Mouse (Mus musculus): ENCODE measurements around the gene Tle3. TPM values are rescaled to one million over a fixed set of nuclear protein-coding genes. Genes with fewer than 3 reads are reported as not detected.

Gene Tle3
- polyA plus RNA-seq, 1 experiment from 2014 or later: 7.3 TPM

GRCm38 (mm10) chr9:61398160-61398559, 26.0 kb downstream of the Tle3 start:
- Histone ChIP-seq H3K27me3 (peaks cover 100% of the 10 kb centered on the region), H3K36me3 (peaks cover 19% of the 10 kb centered on the region), H3K27ac (no peak overlapping the region), H3K4me3 (no peak overlapping the region), H3K4me1 (replicated peaks) (peaks cover 14% of the 10 kb centered on the region), H3K4me2 (no peak overlapping the region), H3K9ac (no peak overlapping the region), H3K9me3 (replicated peaks) (no peaks in the 10 kb centered on the region)
- 89% methylated on average over 9 of the region's 9 CpGs for WGBS
- no peak for ATAC-seq (replicated peaks; ENCODE audit: insufficient number of reproducible peaks, insufficient read depth, low FRiP score, low read depth)

- Histone ChIP-seq H3K27ac (no peak overlapping the region), H3K4me2 (no peak overlapping the region), H3K4me1 (replicated peaks) (peaks cover 24% of the 10 kb centered on the region), H3K4me3 (no peak overlapping the region), H3K36me3 (peaks cover 11% of the 10 kb centered on the region), H3K9me3 (replicated peaks) (no peaks in the 10 kb centered on the region), H3K9ac (no peak overlapping the region), H3K27me3 (peaks cover 98% of the 10 kb centered on the region)
- no peak for ATAC-seq (replicated peaks; ENCODE audit: insufficient number of reproducible peaks, insufficient read depth, low FRiP score, low read depth)
- 88% methylated on average over 7 of the region's 7 CpGs for WGBS
Measured at GRCm38 (mm10) chr9:61400132-61400531, 28.0 kb downstream of the Tle3 start.

DNA sequence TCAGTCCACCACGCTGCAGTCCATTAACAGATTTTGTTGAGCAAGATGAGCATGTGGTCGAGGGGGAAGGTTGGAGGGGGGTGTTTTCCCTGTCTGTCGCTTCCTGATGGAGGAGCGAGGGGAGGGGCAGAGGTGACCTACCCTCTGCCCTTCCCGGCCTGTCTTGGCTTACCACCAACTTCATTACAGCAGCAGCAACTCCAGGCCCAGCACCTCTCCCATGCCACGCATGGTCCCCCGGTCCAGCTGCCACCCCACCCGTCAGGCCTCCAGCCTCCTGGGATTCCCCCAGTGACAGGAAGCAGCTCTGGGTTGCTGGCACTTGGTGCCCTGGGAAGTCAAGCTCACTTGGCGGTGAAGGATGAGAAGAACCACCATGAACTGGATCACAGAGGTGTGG, 29.5 kb downstream of the Tle3 start:
- no peak overlapping the region for H3K9ac ChIP-seq
- H3K36me3 ChIP-seq: peaks cover 11% of the 10 kb centered on the region
- H3K4me2 ChIP-seq: no peak overlapping the region
- WGBS: 75% methylated on average over 9 of the region's 9 CpGs
- no peaks in the 10 kb centered on the region for H3K9me3 ChIP-seq (replicated peaks)
- no peak overlapping the region for H3K4me3 ChIP-seq
- peaks cover 25% of the 10 kb centered on the region for H3K4me1 ChIP-seq (replicated peaks)
- ATAC-seq (replicated peaks; ENCODE audit: insufficient number of reproducible peaks, insufficient read depth, low FRiP score, low read depth): no peak
- H3K27me3 ChIP-seq: peaks cover 92% of the 10 kb centered on the region
- H3K27ac ChIP-seq: no peak overlapping the region

GRCm38 (mm10) chr9:61402268-61402667, 30.1 kb downstream of the Tle3 start:
- peaks cover 92% of the 10 kb centered on the region for H3K27me3 ChIP-seq

GRCm38 (mm10) chr9:61402716-61403115, 30.6 kb downstream of the Tle3 start:
- ATAC-seq (replicated peaks; ENCODE audit: insufficient number of reproducible peaks, insufficient read depth, low FRiP score, low read depth): no peak
- H3K27me3 ChIP-seq: peaks cover 92% of the 10 kb centered on the region
- no peaks in the 10 kb centered on the region for H3K9me3 ChIP-seq (replicated peaks)
- no peak overlapping the region for H3K9ac ChIP-seq
- H3K4me3 ChIP-seq: no peak overlapping the region
- no peak overlapping the region for H3K27ac ChIP-seq
- H3K4me2 ChIP-seq: no peak overlapping the region
- WGBS: 78% methylated on average over 5 of the region's 5 CpGs
- peaks cover 18% of the 10 kb centered on the region for H3K4me1 ChIP-seq (replicated peaks)
- peaks cover 18% of the 10 kb centered on the region for H3K36me3 ChIP-seq

More at GRCm38 (mm10) chr9:61402268-61402667, 30.1 kb downstream of the Tle3 start:
- no peak overlapping the region for H3K9ac ChIP-seq
- no peak overlapping the region for H3K4me3 ChIP-seq
- no peak overlapping the region for H3K4me2 ChIP-seq
- H3K27ac ChIP-seq: no peak overlapping the region
- H3K36me3 ChIP-seq: peaks cover 13% of the 10 kb centered on the region
- 80% methylated on average over 4 of the region's 4 CpGs for WGBS
- ATAC-seq (replicated peaks; ENCODE audit: insufficient number of reproducible peaks, insufficient read depth, low FRiP score, low read depth): no peak
- H3K4me1 ChIP-seq (replicated peaks): peaks cover 19% of the 10 kb centered on the region
- no peaks in the 10 kb centered on the region for H3K9me3 ChIP-seq (replicated peaks)

- ATAC-seq (replicated peaks; ENCODE audit: insufficient number of reproducible peaks, insufficient read depth, low FRiP score, low read depth): no peak
Measured at GRCm38 (mm10) chr9:61403866-61404614, 31.9 kb downstream of the Tle3 start.

GRCm38 (mm10) chr9:61404615-61404980, 32.4 kb downstream of the Tle3 start:
- H3K36me3 ChIP-seq: peaks cover 28% of the 10 kb centered on the region

More at GRCm38 (mm10) chr9:61403866-61404614, 31.9 kb downstream of the Tle3 start:
- H3K4me2 ChIP-seq: no peak overlapping the region
- H3K36me3 ChIP-seq: peaks cover 23% of the 10 kb centered on the region
- H3K4me3 ChIP-seq: no peak overlapping the region
- H3K27me3 ChIP-seq: peaks cover 92% of the 10 kb centered on the region
- no peak overlapping the region for H3K27ac ChIP-seq
- no peak overlapping the region for H3K9ac ChIP-seq
- no peaks in the 10 kb centered on the region for H3K9me3 ChIP-seq (replicated peaks)
- peaks cover 18% of the 10 kb centered on the region for H3K4me1 ChIP-seq (replicated peaks)
- WGBS: 71% methylated on average over 16 of the region's 16 CpGs

GRCm38 (mm10) chr9:61404998-61405621, 32.9 kb downstream of the Tle3 start:
- Histone ChIP-seq H3K27ac (no peak overlapping the region), H3K27me3 (peaks cover 91% of the 10 kb centered on the region), H3K9me3 (replicated peaks) (no peaks in the 10 kb centered on the region), H3K36me3 (peaks cover 31% of the 10 kb centered on the region), H3K4me1 (replicated peaks) (peaks cover 18% of the 10 kb centered on the region), H3K4me2 (peak overlapping the region; percentile 29), H3K4me3 (0 out of 2 replicates have a peak overlapping the region, but pooled peaks have one; percentile 7), H3K9ac (no peak overlapping the region)
- ATAC-seq (replicated peaks; ENCODE audit: insufficient number of reproducible peaks, insufficient read depth, low FRiP score, low read depth): peak; percentile 68
- WGBS: 30% methylated on average over 19 of the region's 19 CpGs

More at GRCm38 (mm10) chr9:61404615-61404980, 32.4 kb downstream of the Tle3 start:
- peaks cover 92% of the 10 kb centered on the region for H3K27me3 ChIP-seq
- no peak for ATAC-seq (replicated peaks; ENCODE audit: insufficient number of reproducible peaks, insufficient read depth, low FRiP score, low read depth)
- no peaks in the 10 kb centered on the region for H3K9me3 ChIP-seq (replicated peaks)
- 78% methylated on average over 3 of the region's 3 CpGs for WGBS
- H3K27ac ChIP-seq: no peak overlapping the region
- peaks cover 18% of the 10 kb centered on the region for H3K4me1 ChIP-seq (replicated peaks)
- no peak overlapping the region for H3K4me3 ChIP-seq
- H3K4me2 ChIP-seq: peak overlapping the region; percentile 29; the same call in 1 of the 2 replicates
- H3K9ac ChIP-seq: no peak overlapping the region

DNA sequence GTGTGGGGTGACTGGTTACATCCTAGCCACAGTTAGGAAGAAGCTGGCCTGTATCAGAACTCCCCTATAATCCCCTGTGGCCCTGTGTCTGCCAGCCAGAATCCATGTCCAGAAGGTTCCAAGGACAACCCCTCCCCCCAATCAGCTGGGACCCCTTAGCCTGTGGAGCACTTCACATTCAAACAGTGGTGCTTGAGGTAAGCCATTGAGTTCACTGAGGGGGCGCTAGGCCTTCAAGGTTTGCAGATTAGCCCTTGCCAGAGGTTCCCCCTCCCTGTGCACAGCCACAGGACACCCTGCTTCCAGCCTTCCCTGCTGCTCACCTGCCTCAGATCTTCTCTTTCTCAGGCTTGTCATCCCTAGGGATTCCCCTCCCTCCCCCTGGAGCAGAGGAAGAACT, 34.2 kb downstream of the Tle3 start:
- no peak overlapping the region for H3K9ac ChIP-seq
- no peak overlapping the region for H3K4me2 ChIP-seq
- peaks cover 88% of the 10 kb centered on the region for H3K27me3 ChIP-seq
- no peak overlapping the region for H3K4me3 ChIP-seq
- H3K9me3 ChIP-seq (replicated peaks): no peaks in the 10 kb centered on the region
- H3K27ac ChIP-seq: no peak overlapping the region
- peaks cover 41% of the 10 kb centered on the region for H3K36me3 ChIP-seq
- 71% methylated on average over 1 of the region's 1 CpGs for WGBS
- no peak for ATAC-seq (replicated peaks; ENCODE audit: insufficient number of reproducible peaks, insufficient read depth, low FRiP score, low read depth)
- H3K4me1 ChIP-seq (replicated peaks): peaks cover 18% of the 10 kb centered on the region

GRCm38 (mm10) chr9:61409046-61409445, 36.9 kb downstream of the Tle3 start:
- Histone ChIP-seq H3K27me3 (peaks cover 86% of the 10 kb centered on the region), H3K27ac (no peak overlapping the region), H3K4me1 (replicated peaks) (peaks cover 18% of the 10 kb centered on the region), H3K4me2 (no peak overlapping the region), H3K36me3 (peaks cover 62% of the 10 kb centered on the region), H3K9me3 (replicated peaks) (no peaks in the 10 kb centered on the region), H3K9ac (no peak overlapping the region), H3K4me3 (no peak overlapping the region)
- WGBS: 83% methylated on average over 8 of the region's 8 CpGs
- no peak for ATAC-seq (replicated peaks; ENCODE audit: insufficient number of reproducible peaks, insufficient read depth, low FRiP score, low read depth)

DNA sequence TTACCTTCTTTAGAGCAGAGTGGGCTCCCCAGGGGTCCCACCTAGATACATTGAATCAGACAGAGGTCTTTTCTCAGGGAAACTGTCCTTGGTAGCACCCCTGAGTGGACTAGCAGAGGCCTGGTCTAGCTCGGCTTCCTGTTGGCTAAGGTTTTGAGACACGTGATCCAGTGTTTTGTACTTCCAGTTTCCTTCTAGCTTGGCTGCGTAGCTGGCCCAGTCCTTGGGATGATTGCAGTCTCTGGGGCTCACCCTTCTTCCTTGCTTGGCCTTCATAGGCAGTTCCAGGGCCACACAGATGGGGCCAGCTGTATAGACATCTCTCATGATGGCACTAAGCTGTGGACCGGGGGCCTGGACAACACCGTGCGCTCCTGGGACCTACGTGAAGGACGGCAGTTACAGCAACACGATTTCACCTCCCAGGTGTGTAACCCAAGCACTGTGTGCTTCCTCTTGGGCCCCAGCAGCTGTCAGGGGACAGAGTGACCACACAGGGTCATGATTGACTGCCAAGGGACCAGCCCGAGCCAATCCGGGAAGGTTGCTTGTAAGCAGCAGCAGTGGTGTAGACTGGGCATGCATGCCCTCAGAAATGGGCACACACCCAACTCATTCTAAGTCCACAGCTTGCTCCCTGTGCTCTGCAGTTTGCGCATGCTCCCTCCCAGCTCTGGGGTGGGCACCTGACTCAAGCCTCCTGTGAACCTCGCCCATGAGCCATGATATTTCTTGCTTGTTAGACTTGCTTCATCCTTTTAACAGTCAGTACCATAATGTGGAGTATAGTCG, 41.7 kb downstream of the Tle3 start:
- ATAC-seq (replicated peaks; ENCODE audit: insufficient number of reproducible peaks, insufficient read depth, low FRiP score, low read depth): no peak
- peaks cover 64% of the 10 kb centered on the region for H3K36me3 ChIP-seq
- H3K4me1 ChIP-seq (replicated peaks): 0 out of 2 replicates have a peak, but pooled peaks cover 3% of the 10 kb centered on the region
- H3K4me3 ChIP-seq: no peak overlapping the region
- no peak overlapping the region for H3K27ac ChIP-seq
- peaks cover 70% of the 10 kb centered on the region for H3K27me3 ChIP-seq
- H3K9ac ChIP-seq: no peak overlapping the region
- H3K4me2 ChIP-seq: no peak overlapping the region
- WGBS: 90% methylated on average over 14 of the region's 14 CpGs
- no peaks in the 10 kb centered on the region for H3K9me3 ChIP-seq (replicated peaks)
